Mouse (Mus musculus) kidney, embryonic 14.5 days (tissue): ENCODE measurements around the gene Prss12. TPM values are rescaled to one million over a fixed set of nuclear protein-coding genes. Genes with fewer than 3 reads are reported as not detected.
A peak's percentile ranks its signal among the peaks of the same experiment; 100 is the strongest.

Experiments used
- ATAC-seq: fragments of 200-750 bp; cut with Nextera tagmentation; 2 replicates; pipeline ENCODE4 v1.8.0; 2017; ENCODE audit warnings: moderate number of reproducible peaks, mild to moderate bottlenecking, moderate TSS enrichment, moderate library complexity; ENCODE audit not compliant: low FRiP score, low TSS enrichment
- H3K27ac ChIP-seq: fragments of 300-500 bp; sonication (generic); 2 replicates; pipeline ENCODE4 v1.5.1; 2014; ENCODE audit warnings: low read depth, mild to moderate bottlenecking, low read length, moderate library complexity, mixed read lengths
- H3K27me3 ChIP-seq: fragments of 300-500 bp; sonication (generic); 2 replicates; pipeline ENCODE4 v1.6.1; 2014; ENCODE audit warnings: mild to moderate bottlenecking, low read length; ENCODE audit not compliant: control insufficient read depth, insufficient read depth
- H3K36me3 ChIP-seq: fragments of 300-500 bp; sonication (generic); 2 replicates; pipeline ENCODE4 v1.6.1; 2014; ENCODE audit warnings: low read length, mixed read lengths; ENCODE audit not compliant: control insufficient read depth, insufficient read depth
- H3K4me1 ChIP-seq: fragments of 300-500 bp; sonication (generic); 2 replicates; pipeline ENCODE4 v1.6.1; 2014; ENCODE audit warnings: low read length, mixed read lengths; ENCODE audit not compliant: control insufficient read depth, insufficient read depth
- H3K4me2 ChIP-seq: fragments of 300-500 bp; sonication (generic); replicated peaks from 2 replicates; pipeline ENCODE4 v1.6.1; 2014; ENCODE audit warnings: low read depth, mild to moderate bottlenecking, low read length
- H3K4me3 ChIP-seq: fragments of 300-500 bp; sonication (generic); 2 replicates; pipeline ENCODE4 v1.5.1; 2014; ENCODE audit warnings: mild to moderate bottlenecking, low read length
- H3K9ac ChIP-seq: fragments of 300-500 bp; sonication (generic); 2 replicates; pipeline ENCODE4 v1.6.1; 2014; ENCODE audit warnings: low read depth, mild to moderate bottlenecking, low read length, moderate library complexity
- H3K9me3 ChIP-seq: fragments of 300-500 bp; sonication (generic); 2 replicates; pipeline ENCODE4 v1.6.1; 2016; ENCODE audit warnings: low read length; ENCODE audit not compliant: control insufficient read depth
- WGBS: fragments of 180-500 bp; shearing (Covaris S2); extraction: QIAGEN DNeasy Blood & Tissue Kit; methylation state at CpG from one replicate; pipeline ENCODE4 v1.1.7; 2014; 5-methylcytosine and 5-hydroxymethylcytosine counted together
- polyA plus RNA-seq: library from polyadenylated mRNA; unstranded; fragments of >200 nt; fragmentation: Nextera tagmentation; extraction: Ambion mirVana; gene quantifications from 2 replicates; pipeline ENCODE4 v1.2.1, GENCODE M21; 2014

The Prss12 gene
- polyA plus RNA-seq, 1 experiment from 2014 or later, result 2.9 TPM

- Histone ChIP-seq H3K4me2 (no peak overlapping the region), H3K4me3 (no peak overlapping the region), H3K9ac (no peak overlapping the region), H3K27me3 (no peaks in the 10 kb centered on the region), H3K27ac (no peak overlapping the region), H3K9me3 (no peaks in the 10 kb centered on the region), H3K4me1 (no peaks in the 10 kb centered on the region), H3K36me3 (no peaks in the 10 kb centered on the region)
- 62% methylated on average over 5 of the region's 5 CpGs for WGBS
- no peak for ATAC-seq
These were observed 14.6 kb upstream of the Prss12 start for GRCm38 (mm10) chr3:123431951-123432674.

- no peak for ATAC-seq
- WGBS, result 81% methylated on average over 3 of the region's 3 CpGs
These were observed 13.4 kb upstream of the Prss12 start for GRCm38 (mm10) chr3:123433362-123433761.

GRCm38 (mm10) chr3:123437608-123438007 lies 9.1 kb upstream of the Prss12 start:
- Histone ChIP-seq H3K27ac (no peak overlapping the region), H3K27me3 (no peaks in the 10 kb centered on the region), H3K4me3 (no peak overlapping the region), H3K4me1 (no peaks in the 10 kb centered on the region), H3K36me3 (no peaks in the 10 kb centered on the region), H3K4me2 (no peak overlapping the region), H3K9me3 (no peaks in the 10 kb centered on the region), H3K9ac (no peak overlapping the region)
- no peak for ATAC-seq
- WGBS, result 73% methylated on average over 1 of the region's 1 CpGs

More at GRCm38 (mm10) chr3:123433362-123433761, 13.4 kb upstream of the Prss12 start:
- H3K27ac ChIP-seq, result no peak overlapping the region
- H3K4me1 ChIP-seq, result no peaks in the 10 kb centered on the region
- no peaks in the 10 kb centered on the region for H3K27me3 ChIP-seq
- no peak overlapping the region for H3K4me2 ChIP-seq
- H3K36me3 ChIP-seq, result no peaks in the 10 kb centered on the region
- no peak overlapping the region for H3K9ac ChIP-seq
- H3K4me3 ChIP-seq, result no peak overlapping the region
- H3K9me3 ChIP-seq, result no peaks in the 10 kb centered on the region

GRCm38 (mm10) chr3:123440490-123440889 lies 6.2 kb upstream of the Prss12 start:
- H3K4me1 ChIP-seq, result no peaks in the 10 kb centered on the region
- H3K9me3 ChIP-seq, result no peaks in the 10 kb centered on the region
- WGBS, result 81% methylated on average over 7 of the region's 7 CpGs
- no peaks in the 10 kb centered on the region for H3K36me3 ChIP-seq
- no peak overlapping the region for H3K4me2 ChIP-seq
- ATAC-seq, result no peak
- H3K27me3 ChIP-seq, result no peaks in the 10 kb centered on the region
- H3K9ac ChIP-seq, result no peak overlapping the region
- H3K27ac ChIP-seq, result no peak overlapping the region
- H3K4me3 ChIP-seq, result no peak overlapping the region

GRCm38 (mm10) chr3:123444466-123444865 lies 2.2 kb upstream of the Prss12 start:
- H3K9me3 ChIP-seq, result no peaks in the 10 kb centered on the region
- no peak for ATAC-seq
- H3K27me3 ChIP-seq, result peaks cover 9% of the 10 kb centered on the region
- H3K4me1 ChIP-seq, result 0 out of 2 replicates have a peak, but pooled peaks cover 6% of the 10 kb centered on the region
- no peak overlapping the region for H3K27ac ChIP-seq
- WGBS, result 62% methylated on average over 1 of the region's 1 CpGs
- H3K9ac ChIP-seq, result no peak overlapping the region
- no peak overlapping the region for H3K4me3 ChIP-seq
- no peaks in the 10 kb centered on the region for H3K36me3 ChIP-seq
- no peak overlapping the region for H3K4me2 ChIP-seq

- H3K9ac ChIP-seq, result peak overlapping the region; percentile 65; the same call in 1 of the 2 replicates
- WGBS, result 15% methylated on average over 13 of the region's 13 CpGs
- peaks cover 9% of the 10 kb centered on the region for H3K27me3 ChIP-seq
- peak overlapping the region; percentile 100 for H3K4me2 ChIP-seq
- no peak overlapping the region for H3K27ac ChIP-seq
- no peaks in the 10 kb centered on the region for H3K36me3 ChIP-seq
- no peaks in the 10 kb centered on the region for H3K9me3 ChIP-seq
- peak; percentile 65 for ATAC-seq
- peak overlapping the region; percentile 68 for H3K4me3 ChIP-seq
- H3K4me1 ChIP-seq, result 0 out of 2 replicates have a peak, but pooled peaks cover 6% of the 10 kb centered on the region
These were observed 886 bp downstream of the Prss12 start for GRCm38 (mm10) chr3:123447538-123448059.

- Histone ChIP-seq H3K27me3 (peaks cover 9% of the 10 kb centered on the region), H3K9me3 (no peaks in the 10 kb centered on the region), H3K4me2 (peak overlapping the region; percentile 100), H3K27ac (no peak overlapping the region), H3K4me3 (peak overlapping the region; percentile 68), H3K4me1 (0 out of 2 replicates have a peak, but pooled peaks cover 6% of the 10 kb centered on the region), H3K36me3 (no peaks in the 10 kb centered on the region), H3K9ac (no peak overlapping the region)
- ATAC-seq, result no peak
- WGBS, result 17% methylated on average over 10 of the region's 10 CpGs
These were observed 1.4 kb downstream of the Prss12 start for GRCm38 (mm10) chr3:123448096-123448495.

GRCm38 (mm10) chr3:123450107-123450506 lies 3.4 kb downstream of the Prss12 start:
- Histone ChIP-seq H3K4me2 (no peak overlapping the region), H3K4me3 (no peak overlapping the region), H3K9ac (no peak overlapping the region), H3K9me3 (no peaks in the 10 kb centered on the region), H3K27me3 (peaks cover 9% of the 10 kb centered on the region), H3K4me1 (0 out of 2 replicates have a peak, but pooled peaks cover 6% of the 10 kb centered on the region), H3K36me3 (no peaks in the 10 kb centered on the region), H3K27ac (no peak overlapping the region)
- no peak for ATAC-seq
- WGBS, result 89% methylated on average over 6 of the region's 6 CpGs

GRCm38 (mm10) chr3:123452904-123453303 lies 6.2 kb downstream of the Prss12 start:
- Histone ChIP-seq H3K4me2 (no peak overlapping the region), H3K9me3 (no peaks in the 10 kb centered on the region)
- 67% methylated on average over 6 of the region's 6 CpGs for WGBS

More at GRCm38 (mm10) chr3:123452904-123453303, 6.2 kb downstream of the Prss12 start:
- no peak for ATAC-seq
- Histone ChIP-seq H3K4me1 (0 out of 2 replicates have a peak, but pooled peaks cover 3% of the 10 kb centered on the region), H3K27ac (no peak overlapping the region), H3K4me3 (no peak overlapping the region), H3K27me3 (peaks cover 3% of the 10 kb centered on the region; the same call in 1 of the 2 replicates), H3K9ac (no peak overlapping the region), H3K36me3 (no peaks in the 10 kb centered on the region)
